Mouse (Mus musculus): ENCODE measurements around the gene Tenm4.

Tenm4 gene

GRCm38 (mm10) chr7:96563329-96564065 lies 392.5 kb downstream of the Tenm4 start:
- no peak for DNase-seq (ENCODE audit: extremely low spot score, low read depth, low spot score)

- DNase-seq (ENCODE audit: extremely low spot score, low read depth, low spot score), result no peak
Observed at GRCm38 (mm10) chr7:96565806-96566205, 394.8 kb downstream of the Tenm4 start.

- no peak for DNase-seq (ENCODE audit: extremely low spot score, low read depth, low spot score)
Observed at GRCm38 (mm10) chr7:96566260-96566659, 395.2 kb downstream of the Tenm4 start.

GRCm38 (mm10) chr7:96568034-96568433 lies 397.0 kb downstream of the Tenm4 start:
- no peak for DNase-seq (ENCODE audit: extremely low spot score, low read depth, low spot score)

- DNase-seq (ENCODE audit: extremely low spot score, low read depth, low spot score), result no peak
Observed at GRCm38 (mm10) chr7:96570965-96571364, 399.9 kb downstream of the Tenm4 start.

- DNase-seq (ENCODE audit: extremely low spot score, low read depth, low spot score), result no peak
Observed at GRCm38 (mm10) chr7:96572995-96573394, 401.9 kb downstream of the Tenm4 start.

GRCm38 (mm10) chr7:96575202-96575650 lies 404.2 kb downstream of the Tenm4 start:
- DNase-seq (ENCODE audit: extremely low spot score, low read depth, low spot score), result no peak

- DNase-seq (ENCODE audit: extremely low spot score, low read depth, low spot score), result no peak
Observed at GRCm38 (mm10) chr7:96582752-96583151, 411.7 kb downstream of the Tenm4 start.

GRCm38 (mm10) chr7:96587403-96587802 lies 416.4 kb downstream of the Tenm4 start:
- DNase-seq (ENCODE audit: extremely low spot score, low read depth, low spot score), result no peak

GRCm38 (mm10) chr7:96588567-96588966 lies 417.5 kb downstream of the Tenm4 start:
- DNase-seq (ENCODE audit: extremely low spot score, low read depth, low spot score), result no peak

- DNase-seq (ENCODE audit: extremely low spot score, low read depth, low spot score), result no peak
Observed at GRCm38 (mm10) chr7:96595535-96596295, 424.7 kb downstream of the Tenm4 start.

GRCm38 (mm10) chr7:96596402-96597195 lies 425.6 kb downstream of the Tenm4 start:
- no peak for DNase-seq (ENCODE audit: extremely low spot score, low read depth, low spot score)

- DNase-seq (ENCODE audit: extremely low spot score, low read depth, low spot score), result no peak
Observed at GRCm38 (mm10) chr7:96597871-96598270, 426.8 kb downstream of the Tenm4 start.

GRCm38 (mm10) chr7:96599081-96599480 lies 428.0 kb downstream of the Tenm4 start:
- no peak for DNase-seq (ENCODE audit: extremely low spot score, low read depth, low spot score)

- DNase-seq (ENCODE audit: extremely low spot score, low read depth, low spot score), result no peak
Observed at GRCm38 (mm10) chr7:96600381-96600941, 429.4 kb downstream of the Tenm4 start.

GRCm38 (mm10) chr7:96604091-96604745 lies 433.2 kb downstream of the Tenm4 start:
- DNase-seq (ENCODE audit: extremely low spot score, low read depth, low spot score), result no peak

GRCm38 (mm10) chr7:96605316-96605715 lies 434.3 kb downstream of the Tenm4 start:
- DNase-seq (ENCODE audit: extremely low spot score, low read depth, low spot score), result no peak

- no peak for DNase-seq (ENCODE audit: extremely low spot score, low read depth, low spot score)
Observed at GRCm38 (mm10) chr7:96609854-96610586, 439.0 kb downstream of the Tenm4 start.

GRCm38 (mm10) chr7:96617371-96617770 lies 446.3 kb downstream of the Tenm4 start:
- no peak for DNase-seq (ENCODE audit: extremely low spot score, low read depth, low spot score)

- DNase-seq (ENCODE audit: extremely low spot score, low read depth, low spot score), result no peak
Observed at GRCm38 (mm10) chr7:96619930-96620472, 449.0 kb downstream of the Tenm4 start.

Data from hindlimb bud, embryonic 11.5 days (tissue).